Mouse (Mus musculus) gastrocnemius, postnatal 25 days (tissue): Measurements from ENCODE around the gene Gpi1. TPM values are rescaled to one million over a fixed set of nuclear protein-coding genes. Genes with fewer than 3 reads are reported as not detected.

Experiments used
- DNase-seq: peaks from one replicate; pipeline ENCODE4 v3.0.0; 2022
- long read RNA-seq, 2 experiments: library from polyadenylated mRNA; stranded (forward); transcript quantifications; one replicate each; pipeline ENCODE4 v2.0.0; 2021
- total RNA-seq, 2 experiments: library from RNA; stranded (reverse); gene quantifications; 1 replicate in 1 of 2; 2 replicates in 1 of 2; pipeline ENCODE4 v1.2.3; 2021

Gpi1 gene
- 1,000 to 10,000 TPM in 1 of 2 experiments, 100 to 1,000 TPM in 1; 948 to 1,062 TPM for total RNA-seq
- long read RNA-seq, experiment 1, transcript Gpi1-201 (18 exons, 2,884 nt): major isoform, 841 of 1,162 reads
- long read RNA-seq, experiment 1, transcript Gpi1-203 (9 exons, 3,195 nt): minor isoform, 5 of 1,162 reads
- long read RNA-seq, experiment 1, partial matches to known transcripts: 259 of 1,162 reads
- long read RNA-seq, experiment 1, other reads (novel, unspliced or antisense): 57 of 1,162 reads
- long read RNA-seq, experiment 2, transcript Gpi1-201 (18 exons, 2,884 nt): major isoform, 1,158 of 1,394 reads
- long read RNA-seq, experiment 2, transcript Gpi1-203 (9 exons, 3,195 nt): minor isoform, 6 of 1,394 reads
- long read RNA-seq, experiment 2, partial matches to known transcripts: 188 of 1,394 reads
- long read RNA-seq, experiment 2, other reads (novel, unspliced or antisense): 42 of 1,394 reads

DNA sequence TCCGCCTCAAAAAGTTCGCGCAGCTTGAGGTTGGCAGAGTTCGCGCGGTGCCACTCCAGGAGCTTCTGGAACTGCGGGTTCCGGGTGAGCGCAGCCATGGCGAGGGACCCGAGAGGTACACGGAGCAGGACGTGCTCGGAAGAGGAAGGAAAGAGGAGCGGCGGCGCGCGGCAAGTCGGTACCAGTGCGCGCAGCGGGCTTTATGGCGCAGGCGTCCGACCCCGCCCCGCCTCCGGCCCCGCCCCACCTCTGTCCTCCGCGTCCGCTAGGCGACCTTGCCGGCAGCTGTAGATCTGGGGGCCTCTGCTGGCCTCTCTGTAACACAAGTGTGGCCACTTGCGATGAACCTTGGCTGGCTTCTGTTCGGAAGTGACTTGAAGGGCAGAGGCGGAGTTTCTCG is at the start of gene Gpi1:
Gene Gpi1 (minus strand): TSS at position 221 of the 400 bp plus-strand sequence.
- peak; percentile 85 for DNase-seq

DNA sequence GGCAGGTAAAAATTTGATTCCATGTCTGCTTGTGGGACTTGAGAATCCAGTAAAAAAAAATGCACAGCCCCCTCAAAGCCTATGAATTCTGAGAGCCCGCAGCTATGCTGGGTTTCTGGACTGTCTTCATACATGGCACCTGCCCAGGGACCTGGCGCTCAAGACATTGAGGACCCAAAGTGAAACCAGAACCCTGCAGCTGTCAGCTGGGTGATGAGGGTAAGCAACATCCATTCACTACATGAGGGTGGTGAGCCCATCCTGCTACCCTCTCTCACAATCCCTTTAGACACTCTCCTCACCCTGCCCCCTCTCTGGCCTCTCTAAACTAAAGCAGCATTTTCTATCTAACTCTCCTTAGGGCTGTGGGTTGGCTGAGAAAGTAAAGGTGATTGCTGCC is 47.5 kb upstream of the Gpi1 start:
- peak; percentile 44 for DNase-seq

DNA sequence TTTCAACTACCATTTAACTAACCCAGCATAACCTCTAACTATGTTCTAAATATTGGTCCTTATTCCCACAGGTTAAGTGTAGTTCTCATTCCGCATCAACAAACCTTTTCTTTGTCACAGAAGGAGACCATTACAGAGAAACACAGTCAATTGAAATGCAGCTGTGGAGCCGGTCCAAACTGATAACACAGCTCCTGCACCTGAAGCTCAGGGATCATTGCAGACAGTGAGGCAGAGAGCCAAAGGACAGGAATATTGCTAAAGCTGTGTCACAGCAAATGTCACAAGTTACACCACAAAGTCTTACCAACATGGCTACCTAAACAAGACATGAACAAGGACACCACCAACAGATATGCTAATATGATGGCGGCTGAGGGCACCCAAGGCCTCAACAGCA is 45.9 kb upstream of the Gpi1 start:
- no peak for DNase-seq

DNA sequence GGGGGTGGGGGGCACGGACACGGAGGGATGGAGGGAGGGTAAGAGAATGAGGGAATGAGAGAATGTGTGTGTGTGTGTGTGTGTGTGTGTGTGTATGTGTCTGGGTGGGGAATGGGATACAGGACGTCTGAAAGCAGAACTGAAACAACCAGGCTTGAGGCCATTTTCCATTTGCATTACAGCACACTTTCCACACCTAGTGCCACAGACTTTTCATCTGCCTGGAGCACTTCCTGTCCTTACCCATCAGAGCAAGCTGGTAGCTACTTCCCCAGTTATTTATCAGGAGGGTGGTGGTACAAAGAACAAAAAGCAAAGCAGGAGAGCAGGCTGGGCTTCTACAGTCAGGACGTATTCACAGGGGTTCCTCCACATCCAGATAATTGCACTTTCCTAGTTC is 42.3 kb upstream of the Gpi1 start:
- no peak for DNase-seq

DNA sequence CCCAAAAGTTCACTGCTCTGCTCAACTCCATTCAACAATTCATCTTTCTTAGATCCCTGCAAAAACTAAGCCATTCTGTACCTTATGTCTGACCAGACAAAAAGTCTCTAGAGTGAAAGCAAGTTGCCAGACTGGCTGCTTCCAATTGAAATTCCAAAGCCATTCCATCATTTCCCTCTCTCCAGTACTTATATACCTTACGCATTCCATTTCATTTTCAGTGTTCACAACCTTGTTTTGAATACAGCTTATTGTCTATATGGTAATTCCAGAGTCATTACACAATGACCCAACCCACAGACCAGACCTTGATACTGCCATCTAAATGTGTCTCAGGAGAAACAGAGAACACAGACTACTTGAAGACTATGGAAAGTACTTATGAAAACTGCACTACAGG is 38.3 kb upstream of the Gpi1 start:
- no peak for DNase-seq

DNA sequence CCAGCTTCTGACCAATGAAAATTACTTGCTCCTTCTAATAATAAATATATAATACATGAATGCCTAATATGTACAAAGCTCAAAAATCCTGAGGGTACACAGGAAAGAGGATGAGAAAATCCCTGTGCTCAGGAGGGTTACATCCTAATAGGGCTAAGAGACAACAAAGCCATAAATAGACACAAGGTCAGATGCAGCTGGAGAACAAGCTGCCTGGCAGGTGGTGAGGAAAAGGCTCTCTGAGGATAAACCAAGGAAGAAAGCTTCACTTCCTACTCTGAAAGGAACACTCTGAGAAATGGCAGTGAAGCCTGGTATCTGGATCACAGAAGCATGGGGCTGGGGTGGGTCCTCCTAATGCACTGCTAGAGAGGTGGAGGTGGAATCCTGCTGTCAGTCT is 36.3 kb upstream of the Gpi1 start:
- DNase-seq: no peak

DNA sequence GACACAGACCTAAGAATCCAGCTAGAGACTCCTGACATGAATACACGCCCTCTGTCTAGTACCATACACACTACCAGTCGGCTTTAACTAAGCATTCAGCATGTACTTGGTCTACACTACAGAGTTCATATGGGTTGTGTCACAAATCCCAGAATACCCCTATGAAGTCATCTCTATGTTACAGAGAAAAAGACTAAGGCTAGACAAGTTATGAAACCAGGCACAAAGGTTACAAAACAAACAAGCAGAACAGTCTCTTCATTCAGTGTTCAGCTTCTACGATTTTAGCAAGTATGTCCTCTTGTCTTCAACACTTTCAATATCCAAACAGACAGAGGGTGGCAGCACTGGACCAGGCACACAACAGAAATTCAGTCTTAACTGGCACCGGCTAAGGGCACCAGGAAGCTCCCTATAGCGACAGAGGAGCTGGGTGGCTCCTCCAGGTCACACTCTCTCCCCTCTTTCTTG is 35.8 kb upstream of the Gpi1 start:
- DNase-seq: peak; percentile 58

DNA sequence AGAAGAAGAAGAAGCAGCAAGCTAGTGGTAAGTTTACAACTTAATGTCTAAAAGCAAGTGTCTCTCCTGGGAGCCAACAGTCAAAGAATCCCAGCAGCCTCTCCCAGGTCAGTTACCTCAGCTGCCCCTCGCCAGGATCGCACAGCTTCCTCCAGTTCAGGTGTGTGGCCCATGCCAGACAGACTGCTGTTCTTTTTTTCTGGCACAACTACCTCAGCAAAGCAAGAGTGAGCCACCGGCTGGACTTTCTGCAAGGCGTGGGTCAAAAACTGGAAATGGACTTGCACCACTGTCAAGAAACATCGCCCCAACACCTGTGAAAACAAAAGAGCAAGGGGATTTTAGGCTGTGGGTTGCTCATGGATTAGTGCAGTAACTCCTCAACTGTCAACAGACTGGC is 33.3 kb upstream of the Gpi1 start:
- no peak for DNase-seq

DNA sequence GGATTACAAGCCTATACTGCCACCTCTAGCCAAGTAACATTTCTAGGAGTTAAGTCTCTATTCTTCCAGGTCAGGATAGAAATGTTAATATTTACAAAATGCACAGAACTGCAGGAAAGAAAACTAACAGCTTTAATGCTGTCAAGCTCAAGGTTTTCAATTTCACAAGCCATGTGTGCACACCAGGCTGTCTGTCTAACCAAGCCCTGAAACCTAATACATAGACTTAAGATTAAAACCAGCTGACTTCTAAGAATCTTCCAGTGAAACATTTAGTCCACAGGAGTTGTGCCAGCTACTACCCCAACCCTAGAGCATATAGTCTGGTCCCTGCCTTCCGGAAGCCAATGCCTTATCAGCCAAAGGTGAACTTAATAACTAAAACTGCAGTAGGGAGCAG is 28.3 kb upstream of the Gpi1 start:
- no peak for DNase-seq

DNA sequence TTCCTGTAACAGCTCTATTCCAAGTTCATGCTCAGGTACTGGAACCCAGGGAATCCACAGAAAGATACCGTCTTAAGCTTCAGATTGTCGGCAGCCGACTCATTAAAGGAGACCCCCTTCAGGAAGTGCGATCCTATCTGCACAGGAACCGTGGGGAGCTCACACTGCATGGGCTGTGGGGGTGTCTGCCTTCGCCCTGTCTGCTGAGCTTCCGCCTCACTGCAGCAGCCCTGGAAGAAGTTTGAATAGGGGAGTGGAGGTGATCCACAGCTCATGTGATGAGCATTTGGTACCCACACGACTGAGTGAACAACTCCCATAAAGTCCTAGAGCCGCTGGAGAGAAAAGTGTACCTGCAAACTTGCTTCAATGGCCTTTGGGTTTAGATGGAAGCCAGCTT is 27.1 kb upstream of the Gpi1 start:
- DNase-seq: no peak

DNA sequence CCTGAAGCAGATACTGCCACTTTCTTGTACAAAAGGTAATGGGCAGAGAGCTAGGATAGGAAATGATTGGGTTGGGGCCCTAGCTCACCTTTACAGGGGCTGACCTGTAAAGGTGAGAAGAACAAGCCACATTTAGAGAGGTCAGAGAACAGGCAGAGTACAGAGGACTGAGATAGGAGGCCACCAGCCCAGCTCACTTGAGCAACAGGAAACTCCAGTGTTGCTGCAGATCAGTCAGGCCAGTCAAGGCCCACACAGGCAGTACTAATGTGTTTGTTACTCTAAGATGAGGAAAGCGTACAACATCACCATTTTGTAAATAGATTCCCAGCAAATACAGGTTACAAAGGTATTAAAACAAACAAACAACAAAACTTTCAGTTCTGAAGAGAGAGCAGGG is 25.8 kb upstream of the Gpi1 start:
- DNase-seq: no peak

DNA sequence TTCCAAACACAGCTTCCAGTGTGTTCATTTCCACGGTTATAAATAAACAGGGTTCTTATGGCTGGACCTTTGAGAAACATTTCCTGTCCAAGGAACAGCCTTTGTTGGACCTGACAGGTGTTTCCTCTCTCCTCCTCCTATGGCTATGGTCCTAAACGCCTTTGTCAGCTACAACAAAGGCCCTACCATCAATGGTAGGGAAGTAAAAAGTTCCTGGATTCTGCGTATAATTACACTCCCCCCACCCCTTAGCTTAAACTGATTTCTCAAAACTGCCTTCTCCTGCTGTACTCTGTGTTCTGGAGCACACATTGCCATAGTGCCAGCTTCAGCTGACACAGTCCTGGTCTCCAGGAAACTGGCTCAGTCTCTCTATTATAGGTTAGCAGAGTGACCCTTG is 25.0 kb upstream of the Gpi1 start:
- no peak for DNase-seq

DNA sequence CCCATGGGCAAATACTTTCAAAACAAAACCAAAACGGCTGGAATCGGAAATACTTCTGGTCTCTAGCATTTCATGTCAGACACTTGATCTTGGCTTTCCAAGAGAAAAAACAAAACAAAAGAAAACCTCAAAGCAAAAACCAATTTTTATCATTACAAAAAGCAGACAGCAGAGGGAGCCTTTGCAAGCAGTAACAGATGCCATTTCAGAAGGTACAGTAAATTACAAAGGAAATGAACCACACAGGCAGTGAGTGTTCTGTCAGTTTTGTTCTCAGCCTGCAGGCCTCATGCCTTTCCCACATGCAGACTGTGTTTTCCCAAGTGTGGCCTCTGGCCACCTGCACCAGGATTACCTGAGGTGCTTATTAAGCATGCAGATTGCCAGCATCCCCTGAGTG is 21.9 kb upstream of the Gpi1 start:
- no peak for DNase-seq

DNA sequence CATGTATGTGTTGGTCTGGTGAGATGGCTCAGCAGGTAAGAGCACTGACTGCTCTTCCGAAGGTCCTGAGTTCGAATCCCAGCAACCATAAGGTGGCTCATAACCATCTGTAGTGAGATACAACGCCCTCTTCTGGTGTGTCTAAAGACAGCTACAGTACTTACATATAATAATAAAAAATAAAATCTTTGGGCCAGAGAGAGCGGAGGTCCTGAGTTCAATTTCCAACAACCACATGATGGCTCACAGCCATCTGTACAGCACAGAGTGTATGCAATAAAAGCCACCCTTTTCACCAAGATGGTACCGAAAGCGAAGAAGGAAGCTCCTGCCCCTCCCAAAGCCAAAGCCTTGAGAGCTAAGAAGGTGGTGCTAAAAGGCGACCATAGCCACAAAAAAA is 20.6 kb upstream of the Gpi1 start, which contains the start of gene Gm6096:
Gene Gm6096 (plus strand): TSS at position 301 of the 400 bp plus-strand sequence.
- DNase-seq: no peak

DNA sequence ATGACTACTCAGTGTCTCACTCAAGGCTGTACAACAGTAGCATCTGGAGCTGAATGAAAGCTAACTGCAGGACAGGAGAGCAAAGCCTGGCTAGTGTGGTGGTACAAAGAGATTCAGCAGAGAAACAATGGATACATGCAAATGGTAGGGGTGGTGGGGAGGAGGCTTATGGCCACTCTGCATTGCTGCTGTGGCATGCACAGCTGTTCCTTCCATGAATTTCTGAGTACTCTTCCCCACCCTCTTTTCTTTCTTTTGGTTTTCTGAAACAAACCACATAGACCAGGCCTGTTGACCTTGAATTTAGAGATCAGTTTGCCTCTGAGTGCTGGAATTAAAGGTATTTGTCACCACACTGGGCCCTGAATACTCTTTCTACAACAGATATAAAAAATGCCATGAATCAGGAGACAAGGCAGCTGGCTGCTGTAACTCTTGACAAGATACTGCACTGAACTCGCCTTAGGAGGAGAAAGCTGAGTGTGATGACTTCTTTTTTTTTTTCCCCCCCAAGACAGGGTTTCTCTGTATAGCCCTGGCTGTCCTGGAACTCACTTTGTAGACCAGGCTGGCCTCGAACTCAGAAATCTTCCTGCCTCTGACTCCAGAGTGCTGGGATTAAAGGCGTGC is 16.8 kb upstream of the Gpi1 start:
- no peak for DNase-seq

DNA sequence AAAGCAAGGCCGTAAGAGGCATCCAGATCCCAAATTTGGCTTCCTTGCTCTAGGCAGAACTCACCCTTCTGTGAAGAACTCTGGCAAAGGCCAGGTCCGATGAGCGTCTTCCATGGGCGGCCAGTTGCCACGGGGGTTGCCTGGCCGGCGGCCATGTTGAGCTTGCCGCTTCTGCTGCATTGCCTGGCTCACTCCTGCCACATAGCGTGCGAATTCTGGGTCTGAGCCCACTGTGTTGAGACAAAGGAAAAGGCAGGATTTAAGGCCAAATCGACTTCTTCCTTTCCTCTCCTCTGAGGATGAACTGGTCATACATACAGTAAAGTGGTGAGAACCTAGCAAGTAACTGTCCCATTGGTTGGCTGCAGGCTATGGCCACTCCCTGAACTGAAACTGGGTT is 12.0 kb upstream of the Gpi1 start:
- DNase-seq: no peak

DNA sequence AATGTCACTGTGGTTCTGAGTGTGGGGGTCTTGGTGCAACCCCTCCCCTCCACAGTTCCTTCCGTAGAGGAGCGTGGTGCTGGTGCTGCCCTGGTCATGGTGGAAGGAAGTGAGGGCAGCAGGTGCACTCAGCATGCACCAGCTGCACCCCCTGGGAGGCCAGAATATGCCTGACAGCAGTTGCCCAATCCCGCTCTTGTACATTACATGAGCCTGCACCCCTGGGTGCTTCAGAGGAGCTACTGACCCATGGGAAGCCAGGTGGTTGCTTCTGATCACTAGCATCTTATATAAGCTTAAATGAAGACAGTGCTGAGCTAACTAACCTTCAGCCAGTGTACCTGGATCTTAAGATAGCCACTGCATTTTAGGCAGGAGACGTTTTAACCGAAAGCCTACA is 8.0 kb upstream of the Gpi1 start:
- no peak for DNase-seq

DNA sequence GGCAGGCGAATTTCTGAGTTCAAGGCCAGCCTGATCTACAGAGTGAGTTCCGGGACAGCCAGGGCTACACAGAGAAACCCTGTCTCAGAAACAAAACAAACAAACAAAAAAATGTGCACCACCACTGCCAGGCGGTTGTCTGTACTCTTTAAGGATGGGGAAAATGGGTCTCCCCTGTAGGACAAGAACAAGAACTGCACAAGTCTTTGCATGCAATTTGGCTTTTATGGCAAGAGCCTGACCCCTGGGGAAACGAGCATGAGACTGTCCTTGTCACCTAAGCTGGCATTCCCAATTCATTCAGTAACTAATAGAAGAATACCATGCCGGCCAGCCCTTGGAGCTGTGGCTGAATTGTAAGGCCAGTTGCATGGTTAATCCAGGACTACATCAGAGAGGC is 5.5 kb upstream of the Gpi1 start:
- no peak for DNase-seq

DNA sequence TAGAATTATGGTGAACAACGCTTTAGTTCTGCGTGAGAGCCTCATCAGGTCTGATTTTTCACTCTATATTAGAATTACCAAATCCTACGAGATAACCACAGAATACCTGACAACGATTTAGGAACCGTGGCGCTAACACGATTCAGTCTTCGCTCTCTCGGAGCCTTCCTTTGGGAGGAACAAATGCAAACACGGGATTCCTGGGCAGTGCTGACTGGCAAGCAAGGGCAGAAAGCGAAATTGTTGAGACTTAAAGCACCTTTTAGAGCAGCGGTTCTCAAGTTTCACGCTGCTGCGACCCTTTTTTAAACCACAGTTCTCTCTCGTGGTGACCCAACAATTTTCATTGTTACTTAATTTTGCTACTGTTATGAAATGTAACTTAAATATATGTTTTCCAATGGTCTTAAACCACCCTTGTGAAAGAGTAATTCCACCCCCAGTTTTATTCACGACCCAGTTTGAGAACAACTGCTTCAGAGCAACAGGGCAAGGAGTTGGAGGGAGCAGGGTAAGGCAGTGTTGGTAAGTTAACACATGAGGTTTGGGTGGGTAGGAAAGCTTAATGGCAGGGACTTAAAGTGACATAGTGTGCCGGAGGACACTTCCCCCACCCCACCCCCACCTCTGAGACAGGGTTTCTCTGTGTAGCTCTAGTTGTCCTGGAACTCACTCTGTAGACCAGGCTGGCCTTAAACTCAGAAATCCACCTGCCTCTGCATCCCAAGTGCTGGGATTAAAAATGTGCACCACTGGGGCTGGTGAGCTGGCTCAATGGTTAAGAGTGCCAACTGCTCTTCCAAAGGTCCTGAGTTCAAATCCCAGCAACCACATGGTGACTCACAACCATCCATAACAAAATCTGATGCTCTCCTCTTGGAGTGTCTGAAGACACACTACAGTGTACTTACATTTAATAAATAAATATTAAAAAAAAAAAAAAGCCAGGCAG is 4.8 kb upstream of the Gpi1 start:
- no peak for DNase-seq

DNA sequence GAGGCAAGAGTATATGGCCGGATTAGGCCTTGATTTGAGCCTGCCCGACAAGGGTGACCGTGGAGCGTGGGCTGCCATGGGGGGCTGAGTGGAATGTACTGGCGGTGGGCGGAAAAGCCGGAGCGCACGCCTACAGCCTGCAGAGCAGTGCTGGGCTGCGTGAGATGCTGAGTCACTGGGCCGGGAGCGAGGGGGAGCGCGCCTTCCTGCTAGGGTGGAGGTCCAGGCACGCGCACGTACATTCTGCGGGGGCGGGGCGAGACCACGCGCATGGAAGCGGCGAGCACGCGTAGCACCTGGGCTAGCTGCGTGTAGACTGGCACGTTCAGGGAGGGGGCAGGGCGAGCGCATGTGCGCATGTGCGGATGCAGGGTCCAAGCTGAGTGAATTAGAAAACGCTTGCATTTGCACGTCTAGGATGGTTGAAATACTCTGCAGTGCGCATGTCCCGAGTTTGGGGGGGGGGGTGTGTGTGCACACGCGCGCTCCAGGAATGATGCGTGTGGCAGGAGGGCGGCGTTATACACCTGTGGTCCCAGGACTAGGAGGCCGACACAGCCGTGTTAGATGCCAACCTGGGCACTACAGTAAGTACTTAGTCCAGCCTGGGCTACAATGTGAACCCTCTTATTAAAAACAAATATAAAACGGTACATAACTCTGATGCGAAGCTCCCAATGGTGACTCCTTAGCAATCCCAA is 3.9 kb upstream of the Gpi1 start:
- peak; percentile 98 for DNase-seq

DNA sequence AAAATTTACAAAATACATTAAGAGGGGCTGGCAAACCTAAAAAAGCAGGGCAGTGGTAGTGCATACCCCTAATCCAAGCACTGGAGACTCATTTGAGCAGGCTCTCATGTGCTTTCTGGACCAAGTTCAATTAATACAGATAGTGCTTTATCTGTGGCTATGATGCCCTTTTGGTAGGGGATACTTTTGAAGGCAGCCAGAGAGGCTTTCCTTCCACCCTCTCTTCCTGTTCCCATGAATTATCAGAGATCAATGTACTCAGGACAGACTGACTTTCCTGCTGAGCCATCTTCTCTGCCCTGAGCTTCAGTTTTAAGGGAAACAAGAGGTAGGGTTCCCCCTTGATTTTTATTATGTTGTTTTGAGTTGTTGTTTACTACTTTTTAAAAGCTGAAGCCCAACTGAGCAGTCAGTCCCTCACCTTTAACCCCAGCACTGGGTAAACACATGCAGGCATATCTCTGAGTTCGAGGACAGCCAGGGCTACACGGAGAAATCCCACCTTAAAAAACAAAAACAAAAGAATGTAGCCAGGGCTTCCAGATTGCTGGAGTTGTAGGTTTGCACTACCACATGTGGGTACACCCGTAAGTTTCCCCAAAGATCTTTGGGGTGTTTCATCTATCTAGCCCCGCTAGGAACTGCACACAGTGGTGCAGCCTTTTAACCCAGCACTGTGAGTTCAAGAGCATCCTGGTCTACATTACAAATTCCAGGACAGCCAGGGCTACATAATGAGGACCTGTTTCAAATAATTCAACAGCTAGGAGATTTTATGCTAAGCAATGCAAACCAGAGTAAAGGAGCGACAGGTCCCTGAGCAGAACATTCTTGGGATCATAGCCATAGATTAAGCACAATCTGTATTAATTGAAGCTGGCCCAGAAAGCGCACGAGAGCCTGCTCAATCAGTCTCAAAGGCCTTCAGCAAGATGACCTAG is 2.9 kb upstream of the Gpi1 start:
- no peak for DNase-seq
